Mouse (Mus musculus) thymus, postnatal 14 days (tissue): ENCODE measurements at regions not wholly inside any gene's neighbourhood (a gene's known extent, or its start where the extent isn't known, plus 50 kb on each side); places are given as distances from the start of the nearest gene placed in this dataset.

Source experiments
- DNase-seq: peaks from one replicate; pipeline ENCODE4 v3.0.0; 2021

GRCm38 (mm10) chr12:99039497-99040322 lies 119.3 kb downstream of the Ttc8 start:
- DNase-seq: no peak

GRCm38 (mm10) chr12:99041606-99042005 lies 121.2 kb downstream of the Ttc8 start:
- DNase-seq: peak; percentile 12

GRCm38 (mm10) chr12:99042918-99043862 lies 122.8 kb downstream of the Ttc8 start:
- no peak for DNase-seq

- DNase-seq: no peak
These were observed 124.1 kb downstream of the Ttc8 start for GRCm38 (mm10) chr12:99044477-99044876.

- DNase-seq: no peak
These were observed 130.1 kb downstream of the Ttc8 start for GRCm38 (mm10) chr12:99050426-99050825.

GRCm38 (mm10) chr12:99052599-99052998 lies 132.2 kb downstream of the Ttc8 start:
- no peak for DNase-seq

GRCm38 (mm10) chr12:99057521-99057920 lies 137.1 kb downstream of the Ttc8 start:
- DNase-seq: no peak

GRCm38 (mm10) chr12:99058916-99059315 lies 138.5 kb downstream of the Ttc8 start:
- DNase-seq: no peak

GRCm38 (mm10) chr12:99059491-99059890 lies 139.1 kb downstream of the Ttc8 start:
- no peak for DNase-seq

GRCm38 (mm10) chr12:99060702-99061101 lies 140.3 kb downstream of the Ttc8 start:
- DNase-seq: no peak

GRCm38 (mm10) chr12:99063441-99063840 lies 143.1 kb downstream of the Ttc8 start:
- no peak for DNase-seq

GRCm38 (mm10) chr12:99063885-99064284 lies 143.5 kb downstream of the Ttc8 start:
- DNase-seq: no peak

- no peak for DNase-seq
These were observed 147.6 kb downstream of the Ttc8 start for GRCm38 (mm10) chr12:99067962-99068361.

GRCm38 (mm10) chr12:99073766-99074165 lies 153.4 kb downstream of the Ttc8 start:
- DNase-seq: no peak

- DNase-seq: no peak
These were observed 157.0 kb downstream of the Ttc8 start for GRCm38 (mm10) chr12:99077366-99077765.

- DNase-seq: no peak
These were observed 159.5 kb downstream of the Ttc8 start for GRCm38 (mm10) chr12:99079873-99080272.

GRCm38 (mm10) chr12:99083616-99084015 lies 163.2 kb downstream of the Ttc8 start:
- no peak for DNase-seq

- DNase-seq: peak; percentile 91
These were observed 163.8 kb downstream of the Ttc8 start for GRCm38 (mm10) chr12:99084144-99084543.

GRCm38 (mm10) chr12:99087286-99087685 lies 166.9 kb downstream of the Ttc8 start:
- no peak for DNase-seq

- no peak for DNase-seq
These were observed 171.4 kb downstream of the Ttc8 start for GRCm38 (mm10) chr12:99091770-99092169.

- DNase-seq: no peak
These were observed 172.8 kb downstream of the Ttc8 start for GRCm38 (mm10) chr12:99093151-99093550.

GRCm38 (mm10) chr12:99093989-99094388 lies 173.6 kb downstream of the Ttc8 start:
- DNase-seq: no peak

- peak; percentile 80 for DNase-seq
These were observed 176.7 kb downstream of the Ttc8 start for GRCm38 (mm10) chr12:99096930-99097617.
